Mouse (Mus musculus) adrenal gland, adult 18-20 months (tissue): ENCODE results near the gene Grasp. TPM values are rescaled to one million over a fixed set of nuclear protein-coding genes. Genes with fewer than 3 reads are reported as not detected.
A peak's percentile ranks its signal among the peaks of the same experiment; 100 is the strongest.

Source experiments
- DNase-seq, 2 experiments: peaks; one replicate each; pipeline ENCODE4 v3.0.0; 2021 to 2022; ENCODE audit warnings: low spot score in 2 of 2
- long read RNA-seq, 2 experiments: library from polyadenylated mRNA; stranded (forward); transcript quantifications; one replicate each; pipeline ENCODE4 v2.0.0; 2021
- total RNA-seq, 2 experiments: library from RNA; stranded (reverse); gene quantifications; 1 replicate in 1 of 2; 2 replicates in 1 of 2; pipeline ENCODE4 v1.2.3; 2021

Gene Grasp
- 10 to 100 TPM; 16.3 to 19.8 TPM for total RNA-seq
- long read RNA-seq, experiment 1, transcript Grasp-201 (8 exons, 2,033 nt): major isoform, 25 of 28 reads
- long read RNA-seq, experiment 1, partial matches to known transcripts: 1 of 28 reads
- long read RNA-seq, experiment 1, other reads (novel, unspliced or antisense): 2 of 28 reads
- long read RNA-seq, experiment 2, transcript Grasp-201 (8 exons, 2,033 nt): major isoform, 74 of 76 reads
- long read RNA-seq, experiment 2, partial matches to known transcripts: 1 of 76 reads
- long read RNA-seq, experiment 2, other reads (novel, unspliced or antisense): 1 of 76 reads

DNA sequence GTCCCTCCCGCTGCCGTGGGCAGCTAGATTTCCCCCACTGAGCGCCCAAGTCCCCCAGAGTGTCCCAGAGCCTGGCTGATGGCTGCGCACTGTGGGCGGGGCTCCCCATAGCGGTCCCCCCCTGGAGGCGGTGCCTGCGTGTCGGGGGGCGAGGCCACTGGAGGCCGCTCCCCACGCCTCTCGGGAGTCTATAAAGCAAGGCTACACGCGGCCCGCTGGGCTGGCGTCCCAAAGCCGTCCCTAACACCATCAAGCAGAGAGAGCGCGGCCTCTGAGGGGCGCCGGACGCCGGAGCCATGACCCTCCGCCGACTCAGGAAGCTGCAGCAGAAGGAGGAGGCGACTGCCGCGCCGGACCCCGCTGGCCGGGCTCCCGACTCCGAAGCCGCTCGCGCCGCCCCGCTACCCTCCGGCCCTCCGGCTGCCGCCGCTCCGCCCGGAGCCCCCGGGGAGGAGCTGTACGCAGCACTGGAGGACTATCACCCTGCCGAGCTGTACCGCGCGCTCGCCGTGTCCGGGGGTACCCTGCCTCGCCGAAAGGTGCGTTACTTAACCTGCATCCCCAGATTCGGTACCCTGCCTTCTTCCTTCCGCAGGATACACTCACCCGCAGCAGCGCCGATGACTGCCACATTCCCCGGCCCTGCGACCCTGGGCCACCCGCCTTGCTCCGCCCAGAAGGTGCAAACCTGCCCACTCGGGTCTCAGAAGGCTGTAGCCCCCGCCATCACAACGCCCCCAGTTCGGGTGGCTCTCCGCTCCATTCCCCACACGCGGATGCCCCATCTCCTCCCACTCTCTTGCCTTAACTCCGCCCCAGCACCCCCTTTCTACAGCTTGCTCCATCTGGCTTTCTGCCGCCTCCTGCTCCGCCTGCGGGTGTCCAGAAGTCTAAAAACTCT is at the start of gene Grasp:
Gene Grasp (plus strand): TSS at position 183 of the 901 bp plus-strand sequence.
- peak; percentile 93 to 96 for DNase-seq

- DNase-seq: peak in 1 of 2 experiments; percentile 45
Measured at GRCm38 (mm10) chr15:101174294-101175130, 49.5 kb upstream of the Grasp start.

GRCm38 (mm10) chr15:101175131-101175460 is 48.9 kb upstream of the Grasp start:
- no peak for DNase-seq

GRCm38 (mm10) chr15:101175613-101176283 is 48.2 kb upstream of the Grasp start:
- no peak for DNase-seq

DNA sequence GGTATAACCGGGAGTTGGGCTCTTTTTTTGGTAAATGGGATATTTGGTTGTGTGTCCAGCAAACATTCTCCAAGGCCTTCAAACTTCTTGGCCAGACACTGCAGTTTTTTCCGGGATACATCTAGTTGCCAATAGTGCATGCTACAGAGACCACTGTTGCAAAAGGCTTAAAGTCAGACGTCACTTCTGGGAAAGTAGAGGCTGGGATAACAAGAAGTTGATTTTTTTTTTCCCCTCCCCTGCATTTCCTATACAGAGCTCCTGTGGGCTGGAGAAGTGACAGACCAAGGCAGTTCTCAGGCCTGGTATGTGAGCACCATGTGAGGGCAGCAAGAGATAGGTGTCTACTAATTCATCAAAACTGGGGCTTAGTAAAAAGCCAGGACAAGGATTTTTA is 47.7 kb upstream of the Grasp start:
- DNase-seq: no peak

- DNase-seq: no peak
Measured at GRCm38 (mm10) chr15:101176795-101177691, 46.9 kb upstream of the Grasp start.

DNA sequence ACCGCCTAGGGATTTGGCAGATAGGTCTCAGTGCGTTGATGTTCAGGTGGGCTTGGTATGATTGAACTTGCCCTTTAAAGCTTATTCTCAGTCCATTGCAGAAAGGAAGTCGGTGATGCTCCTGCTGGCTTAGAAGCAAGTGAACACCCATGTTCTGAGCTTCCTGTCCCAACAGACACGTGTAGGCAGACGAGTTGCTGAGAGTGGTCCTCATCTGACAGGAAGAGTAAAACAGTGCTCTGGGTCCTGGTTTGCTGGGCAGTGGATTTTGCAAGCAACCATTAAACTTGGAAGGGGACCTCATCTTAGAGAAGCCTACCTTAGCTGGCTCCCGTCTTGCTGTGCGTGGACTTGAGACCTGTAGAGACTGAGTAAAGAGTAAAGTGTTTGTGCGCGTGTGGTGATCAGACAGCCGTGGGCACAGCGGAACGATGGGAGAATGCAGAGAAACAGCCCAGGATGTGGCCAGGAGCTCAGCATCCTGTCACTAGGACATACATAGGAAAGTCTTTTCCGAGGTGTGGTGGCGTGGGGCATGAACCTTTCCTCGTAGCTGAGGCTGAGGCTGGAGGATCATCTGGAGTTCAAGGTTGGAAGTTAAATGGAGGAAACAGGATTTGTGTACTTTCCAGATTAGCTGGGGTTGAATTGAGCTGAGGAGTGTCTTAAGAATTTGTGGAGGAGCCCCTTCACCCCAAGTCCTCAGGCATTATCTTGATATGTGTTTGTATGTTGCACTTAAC is 43.5 kb upstream of the Grasp start:
- no peak for DNase-seq

GRCm38 (mm10) chr15:101181106-101181466 is 42.9 kb upstream of the Grasp start:
- DNase-seq: no peak

DNA sequence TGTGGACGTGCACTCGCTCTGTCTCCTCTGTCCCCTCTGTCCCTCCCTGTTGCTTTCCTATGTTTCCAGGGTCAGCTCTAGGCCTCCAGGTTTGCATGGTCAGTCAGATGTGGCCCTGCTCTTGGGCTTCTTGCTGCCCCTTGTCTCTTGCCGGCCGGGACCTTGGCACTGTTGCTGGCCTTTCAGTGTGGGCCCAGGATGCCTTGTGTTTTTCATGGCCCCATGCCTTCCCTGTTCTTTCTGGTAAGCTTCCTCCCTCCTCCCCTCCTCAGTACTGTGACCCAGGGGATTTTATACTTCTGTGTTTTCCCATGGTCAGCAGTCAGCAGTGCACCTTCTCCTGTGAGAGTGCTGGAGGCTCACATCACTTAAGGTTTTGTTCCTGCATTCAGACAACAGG is 42.5 kb upstream of the Grasp start:
- no peak for DNase-seq

- no peak for DNase-seq
Measured at GRCm38 (mm10) chr15:101182676-101183075, 41.3 kb upstream of the Grasp start.

DNA sequence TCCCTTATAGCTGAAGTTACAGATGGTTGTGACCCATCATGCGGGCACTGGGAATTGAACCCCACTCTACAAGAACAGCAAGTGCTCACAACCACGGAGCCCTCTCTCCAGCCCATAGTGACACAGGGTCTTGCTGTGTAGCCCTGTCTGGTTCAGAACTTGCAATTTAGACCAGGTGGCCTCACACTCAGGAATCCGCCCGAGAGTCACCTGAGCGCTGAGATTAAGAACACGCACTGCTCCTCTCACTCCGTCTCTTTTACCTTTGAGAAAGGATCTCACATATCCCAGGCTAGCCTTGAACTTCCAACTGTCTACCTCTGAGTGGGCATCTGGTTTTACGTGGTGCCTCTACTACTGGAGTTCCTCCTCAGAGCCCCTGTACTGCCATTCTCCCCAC is 39.7 kb upstream of the Grasp start:
- DNase-seq: no peak

GRCm38 (mm10) chr15:101185549-101185948 is 38.4 kb upstream of the Grasp start:
- no peak for DNase-seq

- no peak for DNase-seq
Measured at GRCm38 (mm10) chr15:101187907-101188306, 36.1 kb upstream of the Grasp start.

- DNase-seq: no peak
Measured at GRCm38 (mm10) chr15:101189981-101190761, 33.8 kb upstream of the Grasp start.

GRCm38 (mm10) chr15:101190762-101191150 is 33.2 kb upstream of the Grasp start:
- DNase-seq: no peak

- peak; percentile 49 to 57 for DNase-seq
Measured at GRCm38 (mm10) chr15:101191459-101192259, 32.3 kb upstream of the Grasp start.

DNA sequence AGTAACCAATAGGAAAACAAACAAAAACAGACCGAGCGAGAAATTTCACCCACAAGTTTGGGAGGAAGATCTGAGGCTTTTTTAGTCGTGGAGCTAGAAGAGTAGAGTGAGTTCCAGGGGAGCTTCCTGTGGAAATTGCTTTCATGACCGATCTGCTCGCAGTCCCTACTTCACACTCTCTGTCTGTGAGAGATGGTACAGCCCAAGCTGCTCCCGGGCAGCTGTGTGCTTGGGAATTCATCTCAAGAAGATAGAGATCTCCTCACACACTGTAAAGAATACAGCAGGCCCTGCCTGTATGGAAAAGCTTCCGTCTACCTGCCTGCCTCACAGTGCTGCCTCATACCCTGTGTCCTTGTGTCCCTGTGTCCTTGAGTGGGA is 31.7 kb upstream of the Grasp start:
- no peak for DNase-seq

DNA sequence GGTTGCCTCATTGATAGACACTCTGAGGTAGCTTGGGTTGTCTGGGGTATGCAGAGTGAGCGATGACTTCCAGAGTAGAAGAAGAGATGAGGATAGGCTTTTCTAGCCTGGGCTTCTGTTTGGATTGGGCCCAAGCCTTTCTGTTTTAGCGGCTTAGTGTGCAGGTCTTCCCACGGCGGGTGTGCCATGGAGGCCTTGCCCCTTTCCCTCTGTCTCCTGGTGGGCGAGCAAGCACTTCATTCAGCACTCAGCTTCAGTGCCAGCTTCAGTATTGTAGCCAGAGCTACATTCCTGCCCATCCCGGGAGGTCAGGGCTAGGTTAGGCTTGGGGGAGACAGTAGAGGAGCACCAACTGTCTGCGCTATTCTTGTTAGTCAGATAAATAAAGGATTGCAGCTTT is 31.3 kb upstream of the Grasp start:
- no peak for DNase-seq
